Mouse (Mus musculus): ENCODE data around the gene Igfbp4. TPM values are rescaled to one million over a fixed set of nuclear protein-coding genes. Genes with fewer than 3 reads are reported as not detected.

Igfbp4 gene
- total RNA-seq, 1 experiment from 2014 or later = 183 TPM

DNA sequence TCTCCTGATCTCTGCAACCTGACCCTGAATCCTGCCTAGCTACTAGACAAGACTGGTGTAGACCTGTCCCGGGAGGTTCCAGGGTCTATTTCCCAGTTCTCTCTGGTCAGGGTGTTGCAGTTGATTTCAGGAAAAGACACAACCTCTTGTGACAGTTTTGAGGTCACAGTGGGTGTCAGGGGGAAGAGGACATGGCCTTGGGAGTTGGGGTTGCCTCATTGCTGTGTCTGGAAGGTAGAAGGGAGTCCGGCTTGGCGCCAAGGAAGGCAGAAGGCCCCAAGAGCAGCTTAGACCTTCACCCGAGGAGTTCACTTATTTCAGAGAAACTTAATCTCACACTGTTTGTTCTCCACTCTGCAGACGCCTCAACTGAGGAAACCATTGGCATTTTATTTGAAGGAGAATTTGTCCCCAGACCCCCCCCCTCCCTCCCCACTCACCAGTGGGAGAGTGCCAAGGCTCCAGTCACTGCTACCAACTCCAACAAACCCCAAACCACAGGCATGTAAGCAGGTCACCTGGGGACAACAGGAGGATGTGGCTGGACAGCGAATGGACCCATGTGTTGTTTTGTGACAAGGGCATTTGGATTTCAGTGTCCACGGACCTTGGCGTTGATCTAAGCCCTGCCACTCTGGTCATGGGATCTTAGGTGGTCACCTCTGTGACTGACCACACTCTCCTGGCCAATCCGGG, 61.7 kb downstream of the Igfbp4 start:
- no peak for ATAC-seq (replicated peaks; ENCODE audit: low read depth, poor library complexity, severe bottlenecking)

Other genes with a start within 250 kb of the Igfbp4 start
- 72.8 and 88.2 TPM in 2 replicates for gene Msl1, start 245.7 kb upstream of the Igfbp4 start, total RNA-seq (2017)
- 39.5 and 46.5 TPM in 2 replicates for gene Casc3, start 236.3 kb upstream of the Igfbp4 start, total RNA-seq (2017)
- gene Rapgefl1, start 204.5 kb upstream of the Igfbp4 start, total RNA-seq (2017) = 0.53 and 0.64 TPM in 2 replicates
- 4.6 and 6.4 TPM in 2 replicates for gene Wipf2, start 177.6 kb upstream of the Igfbp4 start, total RNA-seq (2017)
- gene Cdc6, start 133.4 kb upstream of the Igfbp4 start, total RNA-seq (2017) = 41.1 and 47.2 TPM in 2 replicates
- gene Rara, start 113.4 kb upstream of the Igfbp4 start, total RNA-seq (2017) = 1.2 and 5.6 TPM in 2 replicates
- not detected in 2 replicates for gene Gjd3, start 58.2 kb upstream of the Igfbp4 start, total RNA-seq (2017)
- gene Top2a, start 17.1 kb upstream of the Igfbp4 start, total RNA-seq (2017) = 622 and 650 TPM in 2 replicates
- gene Tns4, start 48.1 kb downstream of the Igfbp4 start, total RNA-seq (2017) = 0.68 and 1.0 TPM in 2 replicates
- not detected in 2 replicates for gene Ccr7, start 113.8 kb downstream of the Igfbp4 start, total RNA-seq (2017)
- gene Smarce1, start 189.8 kb downstream of the Igfbp4 start, total RNA-seq (2017) = 222 and 341 TPM in 2 replicates
- not detected in 2 replicates for gene Krt222, start 202.8 kb downstream of the Igfbp4 start, total RNA-seq (2017)
- not detected in 2 replicates for gene Krt24, start 244.0 kb downstream of the Igfbp4 start, total RNA-seq (2017)